ENCODE assay signal across 17 mouse cellular contexts in the genomic region with DNA sequence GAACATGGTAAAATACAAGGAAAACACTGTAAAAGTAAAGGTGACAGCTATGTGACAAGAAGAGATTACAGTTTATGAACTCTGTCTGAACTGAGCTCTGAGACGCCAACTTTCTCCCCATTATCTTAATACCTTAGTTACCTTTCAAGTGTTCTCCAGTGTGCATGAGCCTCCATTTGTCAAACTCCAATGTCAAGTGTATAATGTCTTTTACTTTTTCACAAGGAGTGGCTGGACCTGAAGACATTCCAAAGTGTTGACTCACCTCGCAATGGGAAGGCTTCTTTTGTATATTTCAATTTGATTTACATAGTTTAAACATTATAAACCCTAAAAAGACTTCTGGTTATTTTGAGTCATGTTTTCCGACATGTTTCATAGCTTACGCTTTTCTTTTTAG. TPM values are rescaled to one million over a fixed set of nuclear protein-coding genes. Genes with fewer than 3 reads are reported as not detected.
"Had no signal": no experiment of that assay in that cellular context is flagged by ENCODE, and none has a peak within 500 bp of the region (broad histone marks: within the 10 kb centered on the region; RNA-seq: fewer than 3 reads in every experiment).

No protein-coding gene starts in this region.

- ATAC-seq: inflammation-experienced regulatory T-cells, adult 6 months; intestine, postnatal 0 days; liver, postnatal 0 days; midbrain, embryonic 13.5 days had no signal

- H3K9me3 ChIP-seq: limb, embryonic 12.5 days; liver, embryonic 13.5 days; midbrain, embryonic 13.5 days had no signal

- H3K36me3 ChIP-seq: limb, embryonic 12.5 days; liver, embryonic 13.5 days; midbrain, embryonic 13.5 days had no signal

- H3K4me2 ChIP-seq: limb, embryonic 12.5 days; liver, embryonic 13.5 days; midbrain, embryonic 13.5 days had no signal

- DNase-seq: kidney, adult 9 months; kidney, postnatal 36 days; layer of hippocampus, adult 9-11 months; layer of hippocampus, postnatal 36 days; liver; liver, embryonic 13.5 days; liver, postnatal 0 days; right cerebral cortex, adult 18-20 months; right cerebral cortex, postnatal 25 days; thymus, adult 2 months; thymus, postnatal 25 days had no signal

- H3K9ac ChIP-seq: limb, embryonic 12.5 days; liver, embryonic 13.5 days; liver, postnatal 0 days; midbrain, embryonic 13.5 days had no signal

- H3K4me3 ChIP-seq: limb, embryonic 12.5 days; liver, embryonic 13.5 days; midbrain, embryonic 13.5 days had no signal

- H3K4me1 ChIP-seq: liver, embryonic 13.5 days had no signal

- H3K27ac ChIP-seq: kidney, postnatal 0 days; limb, embryonic 12.5 days; liver, embryonic 13.5 days; midbrain, embryonic 13.5 days had no signal

RNA-seq across cellular contexts. Expression of gene Parva, which starts 3.9 kb away (rescaled TPM):
- total RNA-seq: megakaryocyte progenitor cell, adult 5-6 weeks had no signal
- polyA plus RNA-seq: inflammation-experienced regulatory T-cells, adult 6 months had no signal
